Mouse (Mus musculus) lung, postnatal 0 days (tissue): Measurements from ENCODE around the gene Pcp4l1. TPM values are rescaled to one million over a fixed set of nuclear protein-coding genes. Genes with fewer than 3 reads are reported as not detected.

Experiments
- ATAC-seq: fragments of 200-750 bp; cut with Nextera tagmentation; 2 replicates; pipeline ENCODE4 v1.8.0; 2017; ENCODE audit warnings: moderate library complexity
- DNase-seq: peaks from one replicate; pipeline ENCODE4 v3.0.0-alpha.2; 2016; ENCODE audit warnings: low spot score
- H3K27ac ChIP-seq: fragments of 300-500 bp; sonication (generic); 2 replicates; pipeline ENCODE4 v1.5.1; 2014; ENCODE audit warnings: antibody characterized with exemption, mild to moderate bottlenecking, low read length, mixed read lengths
- H3K27me3 ChIP-seq: fragments of 300-500 bp; sonication (generic); replicated peaks from 2 replicates; pipeline ENCODE4 v1.6.1; 2014; ENCODE audit warnings: low read length, mixed read lengths; ENCODE audit not compliant: insufficient read depth
- H3K36me3 ChIP-seq: fragments of 300-500 bp; sonication (generic); 2 replicates; pipeline ENCODE4 v1.6.1; 2014; ENCODE audit warnings: low read length, mixed read lengths; ENCODE audit not compliant: insufficient read depth
- H3K4me1 ChIP-seq: fragments of 300-500 bp; sonication (generic); 2 replicates; pipeline ENCODE4 v1.6.1; 2014; ENCODE audit warnings: antibody characterized with exemption, low read depth, low read length, mixed read lengths; ENCODE audit not compliant: insufficient read depth
- H3K4me2 ChIP-seq: fragments of 300-500 bp; sonication (generic); replicated peaks from 2 replicates; pipeline ENCODE4 v1.6.1; 2014; ENCODE audit warnings: low read depth, mild to moderate bottlenecking, low read length, moderate library complexity, mixed read lengths
- H3K4me3 ChIP-seq: fragments of 300-500 bp; sonication (generic); 2 replicates; pipeline ENCODE4 v1.5.1; 2014; ENCODE audit warnings: low read depth, low read length
- H3K9ac ChIP-seq: fragments of 300-500 bp; sonication (generic); replicated peaks from 2 replicates; pipeline ENCODE4 v1.6.1; 2014; ENCODE audit warnings: low read depth, mild to moderate bottlenecking
- H3K9me3 ChIP-seq: fragments of 300-500 bp; sonication (generic); 2 replicates; pipeline ENCODE4 v1.6.1; 2016; ENCODE audit warnings: low read length, mixed read lengths
- CTCF ChIP-seq: IDR thresholded peaks from 2 replicates; pipeline ENCODE4 v1.5.1; 2016; ENCODE audit warnings: antibody characterized with exemption, mild to moderate bottlenecking
- EP300 ChIP-seq: IDR thresholded peaks from 2 replicates; pipeline ENCODE4 v1.6.1; 2016; ENCODE audit warnings: antibody characterized with exemption, mild to moderate bottlenecking, control low read depth
- WGBS: fragments of 180-500 bp; shearing (Covaris S2); extraction: QIAGEN DNeasy Blood & Tissue Kit; methylation state at CpG from one replicate; pipeline ENCODE4 v1.1.7; 2014; 5-methylcytosine and 5-hydroxymethylcytosine counted together
- polyA plus RNA-seq: library from polyadenylated mRNA; unstranded; fragments of >200 nt; fragmentation: Nextera tagmentation; extraction: Ambion mirVana; gene quantifications from 2 replicates; pipeline ENCODE4 v1.2.1, GENCODE M21; 2015

The Pcp4l1 gene
- polyA plus RNA-seq, 1 experiment from 2014 or later: 3.3 TPM

DNA sequence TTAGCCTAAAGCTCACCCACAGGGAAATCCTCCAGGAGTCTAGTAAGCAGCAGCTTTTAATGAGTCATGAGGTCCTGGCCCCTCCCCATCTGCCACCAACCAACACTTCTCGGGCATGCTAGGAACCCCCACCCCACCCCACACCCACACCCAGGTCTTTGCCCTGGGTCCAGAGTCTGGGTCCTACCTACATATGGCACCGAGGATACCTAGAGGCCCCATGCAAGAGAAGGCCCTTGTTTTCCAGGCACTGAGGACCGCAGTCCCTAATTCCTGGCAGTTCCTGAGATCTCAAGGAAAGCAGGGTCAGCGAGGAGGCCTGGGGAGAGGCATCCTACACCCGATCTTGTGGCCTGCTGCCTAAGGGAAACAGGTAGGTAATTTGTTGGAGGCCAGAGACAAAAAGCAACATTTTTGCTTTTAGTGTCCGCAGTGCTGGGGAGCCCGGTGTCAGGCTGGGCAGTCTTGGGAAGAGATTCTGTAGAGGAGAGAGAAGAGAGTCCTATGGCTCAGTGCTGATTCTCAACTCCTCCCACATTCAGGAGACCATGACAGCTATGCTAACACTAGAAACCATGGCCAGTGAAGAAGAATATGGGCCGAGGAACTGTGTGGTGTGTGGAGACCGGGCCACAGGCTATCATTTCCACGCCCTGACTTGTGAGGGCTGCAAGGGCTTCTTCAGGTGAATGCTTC is 17.9 kb upstream of the Pcp4l1 start, which contains the start of gene Nr1i3:
Gene Nr1i3 (plus strand): TSS at position 170 of the 696 bp plus-strand sequence.
- H3K4me3 ChIP-seq: no peak within 1 kb of the TSS
- H3K4me2 ChIP-seq: no peak within 1 kb of the TSS
- ATAC-seq (no peak), DNase-seq (no peak)
- WGBS: 69% methylated on average over 10 of the region's 10 CpGs
- no peak within 1 kb of the TSS for H3K9ac ChIP-seq
- TF ChIP-seq EP300 (no peak), CTCF (no peak)
- H3K27me3 ChIP-seq: no peaks in the 10 kb centered on the region
- H3K36me3 ChIP-seq: no peaks in the 10 kb centered on the region
- H3K27ac ChIP-seq: no peak within 1 kb of the TSS
- H3K4me1 ChIP-seq: no peaks in the 10 kb centered on the region
- H3K9me3 ChIP-seq: no peaks in the 10 kb centered on the region

DNA sequence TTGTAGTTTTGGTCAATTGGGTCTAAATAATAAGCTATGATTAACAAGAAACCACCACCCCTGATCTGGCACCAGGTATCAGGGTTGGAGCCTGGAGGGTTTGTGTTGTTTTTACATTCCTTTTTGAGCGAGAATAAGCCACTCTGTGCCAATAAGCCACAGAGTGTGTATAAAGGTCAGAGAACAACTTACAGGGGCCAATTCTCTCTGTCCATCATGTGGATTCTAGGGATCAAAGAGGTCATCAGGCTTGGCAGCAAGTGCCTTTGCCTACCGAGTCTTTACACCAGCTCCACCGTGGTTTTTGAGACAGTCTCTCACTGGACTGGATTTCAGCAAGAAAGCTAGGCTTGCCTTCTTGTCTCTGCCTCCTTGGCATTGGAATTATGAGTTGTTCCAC is 16.8 kb upstream of the Pcp4l1 start:
- Histone ChIP-seq H3K4me1 (no peaks in the 10 kb centered on the region), H3K27me3 (no peaks in the 10 kb centered on the region), H3K27ac (no peak overlapping the region), H3K4me2 (no peak overlapping the region), H3K4me3 (no peak overlapping the region), H3K9me3 (no peaks in the 10 kb centered on the region), H3K9ac (no peak overlapping the region), H3K36me3 (no peaks in the 10 kb centered on the region)
- DNase-seq (no peak), ATAC-seq (no peak)
- TF ChIP-seq CTCF (no peak), EP300 (no peak)
- WGBS: 50% methylated on average over 3 of the region's 3 CpGs

DNA sequence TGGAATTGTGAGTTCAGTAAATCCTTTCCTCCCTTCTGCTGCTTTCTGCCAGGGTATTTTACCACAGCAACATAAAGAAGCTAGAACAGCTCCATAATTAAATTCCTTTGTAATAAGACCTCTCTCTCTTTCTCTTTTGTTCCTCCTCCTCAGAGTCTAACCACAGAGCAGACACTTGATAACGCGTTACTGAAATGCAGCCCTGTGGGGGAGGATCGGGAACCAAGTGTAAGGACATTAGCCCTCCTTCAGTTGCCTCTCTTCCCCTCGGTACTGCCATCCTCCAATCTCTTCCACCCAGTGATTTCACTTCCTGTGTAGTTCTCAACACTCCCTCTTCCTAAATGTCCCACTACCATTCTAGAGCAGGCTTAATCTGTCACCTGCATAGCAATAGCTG is 13.3 kb upstream of the Pcp4l1 start:
- ATAC-seq (no peak), DNase-seq (no peak)
- Histone ChIP-seq H3K9ac (no peak overlapping the region), H3K27me3 (no peaks in the 10 kb centered on the region), H3K36me3 (no peaks in the 10 kb centered on the region), H3K27ac (no peak overlapping the region), H3K9me3 (no peaks in the 10 kb centered on the region), H3K4me2 (no peak overlapping the region), H3K4me1 (no peaks in the 10 kb centered on the region), H3K4me3 (no peak overlapping the region)
- 27% methylated on average over 4 of the region's 4 CpGs for WGBS
- no peak for TF ChIP-seq CTCF
- TF ChIP-seq EP300: no peak

DNA sequence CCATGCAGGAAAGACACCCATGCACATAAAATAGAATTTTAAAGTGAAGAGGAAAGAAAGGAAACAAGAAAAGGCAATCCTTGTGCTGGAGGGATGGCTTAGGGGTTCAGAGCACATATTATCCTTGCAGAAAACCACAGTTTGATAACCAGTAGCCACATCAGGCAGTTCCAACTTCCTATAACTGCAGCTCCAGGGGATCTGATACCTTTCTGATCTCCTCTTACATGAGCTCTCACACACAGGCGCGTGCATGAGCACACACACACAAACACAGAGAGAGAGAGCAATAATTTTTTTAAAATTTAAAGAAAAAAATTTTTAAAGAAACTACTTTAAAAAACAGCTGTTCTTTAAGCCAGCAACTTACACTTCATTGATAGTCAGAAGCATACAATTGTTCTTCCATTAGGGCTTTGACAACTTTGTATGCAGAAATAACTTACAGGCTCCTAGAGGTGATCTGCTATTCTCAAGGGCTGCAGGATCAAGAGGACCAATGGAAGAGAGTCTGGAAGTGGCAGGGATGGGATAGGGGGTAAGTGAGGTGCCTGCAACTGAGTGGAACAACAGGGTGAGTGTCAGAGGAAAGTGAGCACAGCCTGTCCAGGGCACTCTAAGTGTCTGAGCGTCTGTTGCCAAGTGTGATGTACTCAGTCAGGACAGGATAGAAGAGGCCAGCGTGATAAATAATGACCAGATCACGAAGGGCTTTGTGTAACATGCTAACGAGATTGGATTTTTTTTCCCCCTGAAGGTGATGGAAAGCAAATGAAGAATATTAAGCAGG is 9.8 kb upstream of the Pcp4l1 start:
- no peaks in the 10 kb centered on the region for H3K4me1 ChIP-seq
- ATAC-seq (no peak), DNase-seq (no peak)
- no peaks in the 10 kb centered on the region for H3K9me3 ChIP-seq
- H3K9ac ChIP-seq: no peak overlapping the region
- TF ChIP-seq EP300 (no peak), CTCF (no peak)
- WGBS: 72% methylated on average over 6 of the region's 6 CpGs
- no peaks in the 10 kb centered on the region for H3K36me3 ChIP-seq
- H3K4me2 ChIP-seq: no peak overlapping the region
- H3K27ac ChIP-seq: no peak overlapping the region
- H3K4me3 ChIP-seq: no peak overlapping the region
- H3K27me3 ChIP-seq: no peaks in the 10 kb centered on the region

DNA sequence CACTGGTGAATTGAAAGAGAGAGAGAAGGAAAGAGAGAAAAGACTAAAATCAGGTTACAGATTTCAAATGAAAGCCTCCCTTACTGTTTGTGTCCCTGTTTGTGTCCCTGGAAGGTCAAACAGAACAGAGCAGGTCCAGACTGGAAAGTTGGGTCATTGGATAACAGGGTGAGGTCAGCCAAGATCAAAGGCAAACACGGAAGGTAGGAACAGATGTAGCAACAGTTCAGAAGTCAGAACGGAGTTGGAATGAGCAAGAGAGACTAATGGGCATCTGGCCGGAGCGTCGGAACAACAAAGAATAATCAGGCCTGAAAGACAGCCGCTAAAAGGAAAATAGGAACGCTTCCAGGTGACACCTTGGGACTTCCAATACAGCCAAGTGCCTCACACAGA is 8.2 kb upstream of the Pcp4l1 start:
- no peak for TF ChIP-seq EP300
- TF ChIP-seq CTCF: no peak
- Histone ChIP-seq H3K36me3 (no peaks in the 10 kb centered on the region), H3K9me3 (no peaks in the 10 kb centered on the region), H3K27ac (no peak overlapping the region), H3K9ac (no peak overlapping the region), H3K4me1 (no peaks in the 10 kb centered on the region), H3K4me2 (no peak overlapping the region), H3K4me3 (no peak overlapping the region), H3K27me3 (no peaks in the 10 kb centered on the region)
- 57% methylated on average over 7 of the region's 7 CpGs for WGBS
- no peak for DNase-seq
- ATAC-seq: no peak

DNA sequence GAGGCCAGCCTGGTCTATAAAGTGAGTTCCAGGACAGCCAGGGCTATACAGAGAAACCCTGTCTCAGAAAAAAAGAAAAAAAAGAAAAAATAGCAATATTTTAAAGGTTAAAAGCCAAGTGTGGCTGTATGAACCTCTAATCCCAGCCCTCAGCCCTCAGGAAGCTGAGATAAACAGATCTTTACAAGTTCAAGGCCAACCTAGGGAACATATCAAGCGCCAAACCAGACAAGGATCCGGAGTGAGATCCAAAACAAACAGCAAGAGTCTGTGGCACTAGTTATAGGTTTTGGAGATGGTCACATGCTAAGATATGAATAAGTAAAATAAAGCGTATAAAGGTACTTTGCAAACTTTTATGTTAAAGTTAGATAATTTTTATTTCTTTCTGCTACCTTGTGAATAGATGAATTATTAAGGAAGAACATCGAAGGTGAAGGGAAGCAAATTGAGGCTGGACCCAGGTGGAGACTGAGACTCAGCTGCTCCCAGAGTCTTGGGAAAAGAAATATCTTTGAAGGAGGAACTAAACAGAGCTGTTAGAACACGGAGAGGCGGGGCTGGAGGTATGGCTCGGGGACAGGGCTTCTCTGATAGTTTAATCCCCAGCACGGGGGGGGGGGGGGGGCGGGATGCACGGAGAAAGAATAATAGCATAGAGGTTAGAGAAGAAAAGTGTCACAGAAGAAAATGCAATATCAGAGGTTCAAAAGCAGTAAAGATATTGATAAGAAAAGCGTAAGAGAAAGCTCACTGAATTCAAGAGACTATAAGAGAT is 7.6 kb upstream of the Pcp4l1 start:
- TF ChIP-seq CTCF: no peak
- no peak for TF ChIP-seq EP300

More for the DNA sequence above, 7.6 kb upstream of the Pcp4l1 start:
- Histone ChIP-seq H3K9me3 (no peaks in the 10 kb centered on the region), H3K27me3 (no peaks in the 10 kb centered on the region), H3K9ac (no peak overlapping the region), H3K4me2 (no peak overlapping the region), H3K4me3 (no peak overlapping the region), H3K36me3 (no peaks in the 10 kb centered on the region), H3K27ac (no peak overlapping the region), H3K4me1 (no peaks in the 10 kb centered on the region)
- no peak for DNase-seq
- WGBS: 57% methylated on average over 9 of the region's 11 CpGs
- ATAC-seq: no peak
